Mouse (Mus musculus): ENCODE measurements around the gene Irx5. TPM values are rescaled to one million over a fixed set of nuclear protein-coding genes. Genes with fewer than 3 reads are reported as not detected.

Gene Irx5
- polyA plus RNA-seq (2014; fragmentation: Nextera tagmentation; extraction: Ambion mirVana): 3.7 and 4.0 TPM in 2 replicates

DNA sequence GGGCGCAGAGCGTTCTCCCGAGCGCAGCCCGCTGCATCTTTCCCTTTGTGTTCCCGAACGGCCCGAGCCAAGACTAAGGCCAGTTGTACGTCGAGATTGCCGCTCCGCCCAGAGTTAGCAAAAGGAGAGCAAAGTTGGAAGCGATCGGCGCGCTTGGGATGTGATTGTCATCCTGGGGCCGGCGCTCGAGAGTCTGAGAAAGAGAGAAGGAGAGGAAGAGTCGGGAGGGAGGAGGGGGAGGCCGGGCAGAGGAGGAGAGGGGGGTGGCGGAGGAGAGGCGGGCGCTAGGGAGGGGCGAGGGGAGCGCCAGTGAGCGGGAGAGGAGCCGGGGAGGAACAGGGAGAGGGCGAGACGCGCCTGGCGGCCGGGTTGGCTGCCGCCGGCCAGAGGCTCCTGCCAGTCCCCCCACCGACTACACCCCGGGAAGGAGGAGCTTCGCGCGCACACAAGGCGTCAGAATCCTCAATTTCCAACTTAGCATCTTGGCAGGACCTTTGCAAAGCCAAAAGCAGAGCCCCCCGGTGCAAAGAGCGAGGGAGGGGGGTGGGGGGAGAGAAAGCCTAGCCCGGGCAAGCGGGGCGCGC lies at the start of gene Irx5:
Gene Irx5, plus strand, starts transcription at position 228 of the 584 bp plus-strand sequence.
- WGBS: under 1% methylated on average over 46 of the region's 47 CpGs
- peak within 1 kb of the TSS; percentile 82 for H3K27ac ChIP-seq (ENCODE audit: low read length)

GRCm38 (mm10) chr8:92312178-92312577 lies 45.2 kb upstream of the Irx5 start:
- Histone ChIP-seq H3K9me3 (ENCODE audit: control insufficient read depth, low read depth, low read length) (no peaks in the 10 kb centered on the region), H3K9ac (replicated peaks; ENCODE audit: low read depth, low read length) (no peak overlapping the region), H3K36me3 (ENCODE audit: control insufficient read depth, insufficient read depth, low read length) (no peaks in the 10 kb centered on the region), H3K4me2 (replicated peaks; ENCODE audit: low read depth, low read length) (no peak overlapping the region), H3K4me3 (ENCODE audit: low read depth, low read length) (no peak overlapping the region), H3K4me1 (ENCODE audit: control insufficient read depth, insufficient read depth, low read length) (no peaks in the 10 kb centered on the region), H3K27me3 (ENCODE audit: control insufficient read depth, insufficient read depth, low read length) (no peaks in the 10 kb centered on the region), H3K27ac (ENCODE audit: low read length) (no peak overlapping the region)
- WGBS: 13% methylated on average over 7 of the region's 7 CpGs
- no peak for ATAC-seq (ENCODE audit: insufficient number of reproducible peaks, insufficient read depth, low FRiP score, low read depth)

More for the DNA sequence above, at the start of gene Irx5:
- ATAC-seq (ENCODE audit: insufficient number of reproducible peaks, insufficient read depth, low FRiP score, low read depth): peak; percentile 56
- no peaks in the 10 kb centered on the region for H3K36me3 ChIP-seq (ENCODE audit: control insufficient read depth, insufficient read depth, low read length)
- peaks cover 15% of the 10 kb centered on the region; the same call in 1 of the 2 replicates for H3K4me1 ChIP-seq (ENCODE audit: control insufficient read depth, insufficient read depth, low read length)
- no peaks in the 10 kb centered on the region for H3K9me3 ChIP-seq (ENCODE audit: control insufficient read depth, low read depth, low read length)
- peak within 1 kb of the TSS; percentile 61 for H3K9ac ChIP-seq (replicated peaks; ENCODE audit: low read depth, low read length)
- H3K4me2 ChIP-seq (replicated peaks; ENCODE audit: low read depth, low read length): peak within 1 kb of the TSS; percentile 70
- peaks cover 52% of the 10 kb centered on the region for H3K27me3 ChIP-seq (ENCODE audit: control insufficient read depth, insufficient read depth, low read length)
- peak within 1 kb of the TSS; percentile 53 for H3K4me3 ChIP-seq (ENCODE audit: low read depth, low read length)

GRCm38 (mm10) chr8:92313707-92314106 lies 43.7 kb upstream of the Irx5 start:
- 74% methylated on average over 3 of the region's 3 CpGs for WGBS
- Histone ChIP-seq H3K27ac (ENCODE audit: low read length) (no peak overlapping the region), H3K27me3 (ENCODE audit: control insufficient read depth, insufficient read depth, low read length) (no peaks in the 10 kb centered on the region), H3K4me2 (replicated peaks; ENCODE audit: low read depth, low read length) (no peak overlapping the region), H3K4me1 (ENCODE audit: control insufficient read depth, insufficient read depth, low read length) (no peaks in the 10 kb centered on the region), H3K9me3 (ENCODE audit: control insufficient read depth, low read depth, low read length) (no peaks in the 10 kb centered on the region), H3K4me3 (ENCODE audit: low read depth, low read length) (no peak overlapping the region), H3K9ac (replicated peaks; ENCODE audit: low read depth, low read length) (no peak overlapping the region), H3K36me3 (ENCODE audit: control insufficient read depth, insufficient read depth, low read length) (no peaks in the 10 kb centered on the region)
- ATAC-seq (ENCODE audit: insufficient number of reproducible peaks, insufficient read depth, low FRiP score, low read depth): no peak

GRCm38 (mm10) chr8:92323751-92324150 lies 33.7 kb upstream of the Irx5 start:
- Histone ChIP-seq H3K4me2 (replicated peaks; ENCODE audit: low read depth, low read length) (no peak overlapping the region), H3K4me1 (ENCODE audit: control insufficient read depth, insufficient read depth, low read length) (no peaks in the 10 kb centered on the region), H3K9ac (replicated peaks; ENCODE audit: low read depth, low read length) (no peak overlapping the region), H3K27me3 (ENCODE audit: control insufficient read depth, insufficient read depth, low read length) (no peaks in the 10 kb centered on the region), H3K9me3 (ENCODE audit: control insufficient read depth, low read depth, low read length) (no peaks in the 10 kb centered on the region), H3K27ac (ENCODE audit: low read length) (no peak overlapping the region), H3K36me3 (ENCODE audit: control insufficient read depth, insufficient read depth, low read length) (no peaks in the 10 kb centered on the region), H3K4me3 (ENCODE audit: low read depth, low read length) (no peak overlapping the region)
- WGBS: 91% methylated on average over 7 of the region's 7 CpGs
- ATAC-seq (ENCODE audit: insufficient number of reproducible peaks, insufficient read depth, low FRiP score, low read depth): no peak

GRCm38 (mm10) chr8:92327176-92327575 lies 30.2 kb upstream of the Irx5 start:
- no peak for ATAC-seq (ENCODE audit: insufficient number of reproducible peaks, insufficient read depth, low FRiP score, low read depth)
- Histone ChIP-seq H3K4me1 (ENCODE audit: control insufficient read depth, insufficient read depth, low read length) (no peaks in the 10 kb centered on the region), H3K4me3 (ENCODE audit: low read depth, low read length) (no peak overlapping the region), H3K27ac (ENCODE audit: low read length) (no peak overlapping the region), H3K36me3 (ENCODE audit: control insufficient read depth, insufficient read depth, low read length) (no peaks in the 10 kb centered on the region), H3K4me2 (replicated peaks; ENCODE audit: low read depth, low read length) (no peak overlapping the region), H3K9ac (replicated peaks; ENCODE audit: low read depth, low read length) (no peak overlapping the region), H3K27me3 (ENCODE audit: control insufficient read depth, insufficient read depth, low read length) (no peaks in the 10 kb centered on the region), H3K9me3 (ENCODE audit: control insufficient read depth, low read depth, low read length) (no peaks in the 10 kb centered on the region)
- WGBS: 94% methylated on average over 2 of the region's 2 CpGs

DNA sequence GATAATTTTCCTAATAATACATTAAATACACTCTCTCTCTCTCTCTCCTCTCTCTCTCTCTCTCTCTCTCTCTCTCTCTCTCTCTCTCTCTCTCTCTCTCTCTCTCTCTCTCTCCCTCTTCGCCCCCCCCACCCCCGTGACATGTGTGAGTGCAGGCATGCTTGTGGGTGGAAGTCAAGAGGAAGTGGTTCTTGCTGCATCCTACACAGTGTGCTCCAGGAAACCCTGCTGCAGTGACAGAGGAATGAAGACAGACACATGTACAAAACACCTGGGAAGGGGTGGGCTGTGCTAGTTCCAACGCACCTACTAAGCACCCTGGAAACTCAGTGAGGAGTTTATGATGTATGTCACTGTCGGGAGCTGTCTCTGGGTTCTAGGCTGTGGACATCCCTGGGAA lies 28.2 kb upstream of the Irx5 start:
- Histone ChIP-seq H3K4me3 (ENCODE audit: low read depth, low read length) (no peak overlapping the region), H3K27ac (ENCODE audit: low read length) (no peak overlapping the region), H3K9me3 (ENCODE audit: control insufficient read depth, low read depth, low read length) (no peaks in the 10 kb centered on the region), H3K36me3 (ENCODE audit: control insufficient read depth, insufficient read depth, low read length) (no peaks in the 10 kb centered on the region), H3K27me3 (ENCODE audit: control insufficient read depth, insufficient read depth, low read length) (no peaks in the 10 kb centered on the region), H3K4me1 (ENCODE audit: control insufficient read depth, insufficient read depth, low read length) (no peaks in the 10 kb centered on the region), H3K4me2 (replicated peaks; ENCODE audit: low read depth, low read length) (no peak overlapping the region), H3K9ac (replicated peaks; ENCODE audit: low read depth, low read length) (no peak overlapping the region)
- 76% methylated on average over 4 of the region's 4 CpGs for WGBS
- ATAC-seq (ENCODE audit: insufficient number of reproducible peaks, insufficient read depth, low FRiP score, low read depth): no peak

GRCm38 (mm10) chr8:92331811-92332210 lies 25.6 kb upstream of the Irx5 start:
- Histone ChIP-seq H3K9ac (replicated peaks; ENCODE audit: low read depth, low read length) (no peak overlapping the region), H3K4me2 (replicated peaks; ENCODE audit: low read depth, low read length) (no peak overlapping the region), H3K9me3 (ENCODE audit: control insufficient read depth, low read depth, low read length) (no peaks in the 10 kb centered on the region), H3K4me3 (ENCODE audit: low read depth, low read length) (no peak overlapping the region), H3K36me3 (ENCODE audit: control insufficient read depth, insufficient read depth, low read length) (no peaks in the 10 kb centered on the region), H3K27me3 (ENCODE audit: control insufficient read depth, insufficient read depth, low read length) (no peaks in the 10 kb centered on the region), H3K4me1 (ENCODE audit: control insufficient read depth, insufficient read depth, low read length) (no peaks in the 10 kb centered on the region), H3K27ac (ENCODE audit: low read length) (no peak overlapping the region)
- 85% methylated on average over 3 of the region's 3 CpGs for WGBS
- no peak for ATAC-seq (ENCODE audit: insufficient number of reproducible peaks, insufficient read depth, low FRiP score, low read depth)

GRCm38 (mm10) chr8:92333406-92333805 lies 24.0 kb upstream of the Irx5 start:
- Histone ChIP-seq H3K9ac (replicated peaks; ENCODE audit: low read depth, low read length) (no peak overlapping the region), H3K4me1 (ENCODE audit: control insufficient read depth, insufficient read depth, low read length) (no peaks in the 10 kb centered on the region), H3K4me3 (ENCODE audit: low read depth, low read length) (no peak overlapping the region), H3K36me3 (ENCODE audit: control insufficient read depth, insufficient read depth, low read length) (no peaks in the 10 kb centered on the region), H3K27ac (ENCODE audit: low read length) (no peak overlapping the region), H3K9me3 (ENCODE audit: control insufficient read depth, low read depth, low read length) (no peaks in the 10 kb centered on the region), H3K4me2 (replicated peaks; ENCODE audit: low read depth, low read length) (no peak overlapping the region), H3K27me3 (ENCODE audit: control insufficient read depth, insufficient read depth, low read length) (no peaks in the 10 kb centered on the region)
- no peak for ATAC-seq (ENCODE audit: insufficient number of reproducible peaks, insufficient read depth, low FRiP score, low read depth)
- WGBS: 87% methylated on average over 8 of the region's 8 CpGs

DNA sequence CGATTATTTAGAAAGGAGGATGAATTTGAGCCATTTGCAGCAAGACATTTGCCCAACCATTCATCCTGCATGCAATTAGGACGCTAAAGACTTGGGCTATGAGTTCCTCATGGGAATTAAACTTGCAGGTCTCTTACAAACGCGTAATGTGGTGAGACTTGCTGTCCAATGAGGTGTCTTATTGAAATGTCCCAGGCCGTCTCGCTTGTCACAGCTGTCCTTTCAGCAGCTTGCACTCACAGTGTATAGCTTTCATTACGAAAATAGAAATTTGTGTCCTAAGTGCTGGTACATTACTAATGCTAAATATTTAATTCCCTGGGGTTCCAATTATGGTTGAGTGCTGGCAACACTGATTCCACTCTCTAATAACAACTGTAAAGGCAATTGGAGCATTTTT lies 22.3 kb upstream of the Irx5 start:
- H3K27ac ChIP-seq (ENCODE audit: low read length): no peak overlapping the region
- 84% methylated on average over 7 of the region's 7 CpGs for WGBS
- no peaks in the 10 kb centered on the region for H3K36me3 ChIP-seq (ENCODE audit: control insufficient read depth, insufficient read depth, low read length)
- H3K9me3 ChIP-seq (ENCODE audit: control insufficient read depth, low read depth, low read length): no peaks in the 10 kb centered on the region
- ATAC-seq (ENCODE audit: insufficient number of reproducible peaks, insufficient read depth, low FRiP score, low read depth): no peak
- no peaks in the 10 kb centered on the region for H3K4me1 ChIP-seq (ENCODE audit: control insufficient read depth, insufficient read depth, low read length)
- H3K9ac ChIP-seq (replicated peaks; ENCODE audit: low read depth, low read length): no peak overlapping the region
- no peaks in the 10 kb centered on the region for H3K27me3 ChIP-seq (ENCODE audit: control insufficient read depth, insufficient read depth, low read length)
- no peak overlapping the region for H3K4me2 ChIP-seq (replicated peaks; ENCODE audit: low read depth, low read length)
- no peak overlapping the region for H3K4me3 ChIP-seq (ENCODE audit: low read depth, low read length)
